Mouse (Mus musculus): ENCODE results near the gene Runx1.

The Runx1 gene

DNA sequence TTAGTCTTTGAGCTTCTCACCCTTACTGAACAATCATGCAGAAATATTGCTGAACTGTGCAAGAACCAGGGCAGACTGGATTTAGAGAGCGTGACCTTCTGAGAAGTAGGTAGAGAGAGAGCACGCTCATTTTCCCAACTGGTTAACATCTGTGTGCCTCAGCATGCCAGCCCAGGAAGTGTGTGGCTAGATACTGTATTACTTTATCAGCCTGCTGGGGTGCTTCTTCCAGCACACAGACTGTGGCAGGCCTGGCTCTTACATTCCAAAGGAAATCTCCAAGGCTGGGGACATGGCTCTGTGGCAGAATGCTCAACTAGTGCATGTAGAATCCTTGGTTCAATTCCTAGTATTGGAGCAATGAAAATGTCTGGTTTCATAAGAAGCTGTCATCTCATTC is 78.9 kb downstream of the Runx1 start:
- DNase-seq (ENCODE audit: low read depth, low spot score) = no peak

DNA sequence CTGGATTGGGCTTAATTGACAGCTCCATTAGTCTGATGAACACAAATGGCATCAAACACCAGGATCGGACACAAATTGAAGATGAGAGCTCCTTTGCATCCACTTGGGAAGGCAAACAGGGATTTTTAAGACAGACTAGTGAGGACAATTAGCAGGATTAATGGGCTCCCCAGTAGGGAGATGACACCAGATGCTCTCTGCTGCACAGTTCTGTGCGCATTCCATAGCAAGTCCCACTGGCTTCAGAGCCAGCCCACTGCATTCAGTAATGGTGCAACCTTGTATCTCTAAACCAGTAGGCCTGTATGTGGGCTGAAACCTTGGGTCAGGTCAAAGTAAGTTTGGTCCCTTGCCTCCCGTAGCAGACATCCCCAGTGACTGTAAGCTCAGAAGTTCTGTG is 80.7 kb downstream of the Runx1 start:
- DNase-seq (ENCODE audit: low read depth, low spot score) = no peak

GRCm38 (mm10) chr16:92744172-92744777 is 81.7 kb downstream of the Runx1 start:
- DNase-seq (ENCODE audit: low read depth, low spot score) = no peak

- no peak for DNase-seq (ENCODE audit: low read depth, low spot score)
Observed at GRCm38 (mm10) chr16:92743755-92744154, 82.2 kb downstream of the Runx1 start.

- DNase-seq (ENCODE audit: low read depth, low spot score) = no peak
Observed at GRCm38 (mm10) chr16:92741342-92741741, 84.6 kb downstream of the Runx1 start.

- no peak for DNase-seq (ENCODE audit: low read depth, low spot score)
Observed at GRCm38 (mm10) chr16:92740541-92740940, 85.4 kb downstream of the Runx1 start.

DNA sequence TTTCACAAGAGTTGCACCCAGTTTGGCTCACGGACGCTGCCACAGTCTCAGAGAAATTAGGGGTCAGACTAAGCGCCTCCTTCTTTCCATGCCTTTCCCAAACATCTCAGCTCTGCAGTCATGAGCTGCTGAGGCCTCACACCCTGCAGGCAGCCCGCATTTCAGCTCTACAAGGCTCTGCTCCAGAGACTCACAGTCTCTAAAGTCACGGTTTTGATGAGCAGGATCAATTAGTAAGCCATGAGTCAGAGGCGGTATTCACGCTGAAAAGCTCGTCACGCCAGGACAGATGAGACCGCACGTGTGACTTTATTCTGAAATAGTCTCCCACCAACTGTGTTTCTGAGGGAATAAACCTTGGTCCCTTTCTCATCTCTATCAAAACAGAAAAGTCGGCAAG is 86.0 kb downstream of the Runx1 start:
- DNase-seq (ENCODE audit: low read depth, low spot score) = no peak

GRCm38 (mm10) chr16:92739071-92739793 is 86.7 kb downstream of the Runx1 start:
- DNase-seq (ENCODE audit: low read depth, low spot score) = no peak

- DNase-seq (ENCODE audit: low read depth, low spot score) = no peak
Observed at GRCm38 (mm10) chr16:92738476-92739010, 87.4 kb downstream of the Runx1 start.

GRCm38 (mm10) chr16:92726870-92727269 is 99.1 kb downstream of the Runx1 start:
- DNase-seq (ENCODE audit: low read depth, low spot score) = no peak

GRCm38 (mm10) chr16:92724526-92724925 is 101.4 kb downstream of the Runx1 start:
- no peak for DNase-seq (ENCODE audit: low read depth, low spot score)

DNA sequence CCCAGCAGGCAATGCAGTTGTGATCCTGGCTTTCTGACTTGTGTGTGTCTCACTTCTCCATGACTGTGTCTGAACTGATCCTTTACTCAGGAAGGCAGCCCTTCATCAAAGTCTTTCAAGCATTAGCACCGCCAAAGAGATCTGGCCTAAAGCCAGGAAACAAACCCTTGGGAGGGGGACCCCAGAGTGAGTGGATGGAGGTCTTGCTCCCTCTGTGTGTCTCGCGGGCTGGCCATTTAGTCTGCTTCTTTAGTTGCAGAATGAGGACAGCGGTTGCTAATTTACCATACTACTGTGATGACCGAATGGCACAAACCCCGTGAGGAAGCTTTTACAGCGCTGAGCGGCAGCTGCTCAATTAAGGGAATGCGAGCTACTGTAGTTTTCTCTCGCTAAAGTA is 105.3 kb downstream of the Runx1 start:
- no peak for DNase-seq (ENCODE audit: low read depth, low spot score)

DNA sequence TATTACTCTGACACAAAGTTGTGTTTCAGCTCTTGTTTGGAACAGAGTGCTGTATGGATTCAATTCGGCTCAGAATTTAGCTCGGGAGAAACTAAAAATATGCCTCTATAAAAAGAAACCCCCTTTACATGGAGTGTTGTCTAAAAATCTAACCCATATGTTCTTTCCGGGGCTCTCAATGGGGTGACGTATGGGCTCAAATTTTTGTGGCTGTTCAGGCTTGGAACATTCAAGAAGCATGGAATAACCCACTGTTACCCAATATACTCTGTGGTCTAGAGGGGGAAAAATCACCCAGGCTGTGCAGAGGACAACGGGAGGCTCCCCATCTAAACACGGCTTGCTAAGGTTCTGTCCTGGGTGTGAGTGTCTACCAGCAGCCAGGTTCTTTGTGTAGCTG is 106.2 kb downstream of the Runx1 start:
- no peak for DNase-seq (ENCODE audit: low read depth, low spot score)

DNA sequence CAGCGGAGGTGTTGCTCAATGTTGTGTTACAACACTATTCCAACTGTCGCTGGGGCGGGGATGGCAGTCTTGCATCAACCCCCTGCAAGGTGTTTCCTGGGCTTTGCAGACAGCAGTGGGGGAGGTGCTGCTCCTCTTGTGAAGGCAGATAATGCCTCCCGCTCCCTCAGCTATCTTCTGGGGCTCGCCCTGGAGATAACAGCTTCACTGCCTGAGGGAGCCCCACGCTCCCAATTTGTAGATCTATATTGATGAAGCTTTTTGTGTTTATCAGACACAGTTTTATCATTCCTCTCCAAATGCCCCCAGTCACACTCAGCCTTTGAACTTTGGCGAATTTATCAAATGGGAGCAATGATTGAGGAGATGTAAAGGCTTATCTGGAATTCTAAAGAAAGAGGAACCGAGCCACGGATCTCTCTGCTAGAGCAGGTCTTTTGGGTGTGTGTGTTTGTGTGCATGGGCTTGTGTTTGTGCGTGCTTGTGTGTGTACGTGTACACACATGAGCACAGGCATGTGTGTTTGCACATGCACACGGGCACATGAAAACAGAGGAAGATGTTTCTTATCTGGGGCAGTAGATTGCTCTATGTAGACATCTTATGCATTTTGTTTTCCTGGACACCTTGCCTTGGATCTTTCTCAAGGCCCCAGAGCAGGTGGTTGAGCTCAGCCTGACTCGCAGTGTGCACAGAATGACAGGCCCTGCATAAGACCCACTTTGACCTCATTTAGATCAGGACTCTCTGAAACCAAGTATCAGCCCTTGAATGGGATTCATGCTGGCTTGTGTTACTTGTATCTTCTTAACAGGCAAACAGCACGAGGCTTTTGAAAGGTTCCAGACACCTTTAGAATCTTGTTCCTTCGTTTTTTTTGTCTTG is 110.1 kb downstream of the Runx1 start:
- no peak for DNase-seq (ENCODE audit: low read depth, low spot score)

GRCm38 (mm10) chr16:92710161-92710560 is 115.8 kb downstream of the Runx1 start:
- DNase-seq (ENCODE audit: low read depth, low spot score) = no peak

DNA sequence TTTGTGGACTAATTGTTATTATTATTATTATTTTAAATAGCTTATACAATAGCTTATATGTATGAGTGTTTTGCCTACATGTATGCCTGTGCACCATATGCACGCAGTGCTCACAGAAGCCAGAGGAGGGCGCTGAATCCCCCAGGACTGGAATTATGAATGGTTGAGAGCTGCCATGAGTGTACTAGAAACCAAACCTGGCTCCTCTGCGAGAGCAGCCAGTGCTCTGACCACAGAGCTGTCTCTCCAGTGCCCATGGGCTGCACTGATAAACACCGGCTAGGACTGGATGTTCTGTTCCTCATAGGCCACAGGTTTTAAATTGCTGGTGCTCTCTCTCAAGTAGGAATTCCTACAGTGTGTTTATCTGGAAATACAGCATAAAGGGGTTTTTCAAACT is 117.2 kb downstream of the Runx1 start:
- DNase-seq (ENCODE audit: low read depth, low spot score) = peak; percentile 65

- no peak for DNase-seq (ENCODE audit: low read depth, low spot score)
Observed at GRCm38 (mm10) chr16:92707712-92708111, 118.2 kb downstream of the Runx1 start.

DNA sequence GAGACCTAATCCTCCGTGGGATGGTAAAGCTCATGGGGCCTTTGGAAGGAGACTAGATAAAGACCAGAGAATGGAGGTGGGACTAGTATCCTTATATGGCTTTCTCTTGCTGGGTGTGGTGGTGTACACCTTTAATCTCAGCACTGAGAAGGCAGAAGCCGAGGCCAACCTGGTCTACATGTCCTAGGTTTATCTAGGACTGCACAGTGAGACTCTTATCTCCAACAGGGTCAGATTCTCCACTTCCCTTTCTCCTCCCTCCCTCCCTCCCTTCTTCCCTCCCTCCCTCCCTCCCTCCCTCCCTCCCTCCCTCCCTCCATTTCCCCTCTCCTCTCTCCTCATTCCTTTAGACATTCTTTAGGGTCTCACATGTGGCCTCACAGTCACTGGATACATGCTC is 118.8 kb downstream of the Runx1 start:
- no peak for DNase-seq (ENCODE audit: low read depth, low spot score)

- DNase-seq (ENCODE audit: low read depth, low spot score) = no peak
Observed at GRCm38 (mm10) chr16:92705564-92706458, 120.1 kb downstream of the Runx1 start.

DNA sequence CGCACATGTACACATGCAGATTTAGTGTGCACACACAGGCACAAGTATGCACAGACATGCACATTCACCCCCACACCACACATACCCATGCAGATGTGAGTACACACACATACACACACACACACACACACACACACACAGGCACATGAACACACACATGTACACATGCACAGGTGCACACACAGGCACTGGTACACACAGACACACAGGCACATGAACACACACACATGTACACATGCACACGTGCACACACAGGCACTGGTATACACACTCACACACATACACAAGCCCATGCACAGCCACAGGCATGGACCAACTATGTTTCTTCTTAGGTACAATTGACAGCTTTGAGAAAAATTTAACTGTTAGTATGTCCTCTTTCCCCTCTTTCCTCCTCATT is 122.1 kb downstream of the Runx1 start:
- no peak for DNase-seq (ENCODE audit: low read depth, low spot score)

Data from ZHBTc4 (cell line).